Mouse (Mus musculus) lung, adult 18-20 months (tissue): ENCODE measurements at regions not wholly inside any gene's neighbourhood (a gene's known extent, or its start where the extent isn't known, plus 50 kb on each side); places are given as distances from the start of the nearest gene placed in this dataset.

Experiments used
- DNase-seq, 2 experiments: peaks; one replicate each; pipeline ENCODE4 v3.0.0; 2022; ENCODE audit warnings: mixed read lengths in 2 of 2

DNA sequence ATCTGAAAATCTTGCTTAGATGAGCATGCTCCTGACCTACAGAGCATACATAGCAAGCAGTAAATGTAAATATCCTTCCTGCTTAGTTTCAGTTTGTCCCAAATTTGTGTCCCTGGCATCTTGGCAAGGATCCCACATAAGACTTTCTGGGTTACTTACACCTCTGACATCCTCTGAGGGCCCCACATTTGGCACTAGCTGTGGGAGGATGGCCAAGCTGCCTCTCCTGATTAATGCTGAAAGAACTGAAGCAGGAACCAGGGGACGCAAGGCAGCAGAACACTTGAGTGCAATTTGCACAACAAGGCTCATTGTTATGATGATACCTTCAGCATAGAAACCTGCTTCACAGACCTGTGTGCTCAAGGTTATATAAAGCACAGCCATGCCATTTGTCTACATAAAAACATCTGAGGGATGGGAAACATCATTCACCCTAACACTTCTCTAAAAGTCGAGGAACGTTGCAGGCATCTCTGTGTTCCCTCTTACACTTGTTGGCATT, 441.7 kb downstream of the Adam3 start:
- DNase-seq, result no peak

DNA sequence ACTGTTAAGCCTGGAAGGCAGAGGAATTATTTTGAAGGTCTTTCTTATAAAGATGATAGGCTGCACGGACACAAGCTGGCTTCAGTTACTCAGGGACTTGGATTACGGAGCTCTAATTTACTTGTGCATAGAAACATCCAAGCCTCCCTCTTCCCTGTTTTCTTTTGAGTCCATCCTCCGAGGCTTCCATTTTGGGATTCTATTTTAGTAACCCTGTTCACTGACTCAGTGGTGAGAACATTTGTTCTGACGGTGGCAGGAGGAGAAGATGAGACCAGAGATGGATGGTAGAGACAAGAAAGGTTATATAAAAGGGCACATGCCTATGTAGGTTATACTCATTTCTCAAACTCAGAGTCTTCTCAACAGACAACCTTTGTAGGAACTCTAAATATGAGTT, 445.4 kb downstream of the Adam3 start:
- DNase-seq, result no peak

DNA sequence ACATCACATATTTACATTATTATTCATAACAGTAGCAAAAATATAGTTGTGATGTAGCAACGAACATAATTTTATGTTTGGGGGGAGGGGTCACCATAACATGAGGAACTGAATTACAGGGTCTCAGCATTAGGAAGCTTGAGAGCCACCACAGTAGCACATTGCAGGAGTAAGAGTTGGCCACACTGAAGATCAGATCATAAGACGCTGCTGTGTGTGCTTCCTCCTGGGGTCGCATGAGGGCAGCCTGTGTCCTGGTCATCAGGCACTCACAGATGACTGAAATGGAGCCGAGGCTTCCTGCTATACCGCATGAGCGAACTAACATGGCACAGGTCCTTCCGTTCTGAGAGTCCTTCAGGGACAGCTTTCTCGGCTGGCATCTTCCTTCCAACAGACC, 447.3 kb downstream of the Adam3 start:
- DNase-seq, result no peak

DNA sequence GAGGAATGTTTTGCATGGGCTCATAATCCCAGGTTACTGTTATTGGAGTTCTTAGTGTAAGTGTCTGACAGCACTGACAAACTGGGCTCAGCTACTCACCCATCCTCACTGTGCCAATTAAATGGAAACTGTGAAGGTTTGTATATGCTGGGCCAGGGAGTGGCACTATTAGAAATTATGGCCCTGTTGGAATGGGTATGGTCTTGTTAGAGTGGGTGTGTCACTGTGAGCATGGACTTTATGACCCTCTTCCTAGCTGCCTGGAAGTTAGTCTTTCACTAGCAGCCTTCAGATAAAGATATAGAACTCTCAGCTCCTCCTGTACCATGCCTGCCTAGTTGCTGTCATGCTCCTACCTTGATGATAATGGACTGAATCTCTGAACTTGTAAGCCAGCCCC, 464.3 kb downstream of the Adam3 start:
- no peak for DNase-seq

DNA sequence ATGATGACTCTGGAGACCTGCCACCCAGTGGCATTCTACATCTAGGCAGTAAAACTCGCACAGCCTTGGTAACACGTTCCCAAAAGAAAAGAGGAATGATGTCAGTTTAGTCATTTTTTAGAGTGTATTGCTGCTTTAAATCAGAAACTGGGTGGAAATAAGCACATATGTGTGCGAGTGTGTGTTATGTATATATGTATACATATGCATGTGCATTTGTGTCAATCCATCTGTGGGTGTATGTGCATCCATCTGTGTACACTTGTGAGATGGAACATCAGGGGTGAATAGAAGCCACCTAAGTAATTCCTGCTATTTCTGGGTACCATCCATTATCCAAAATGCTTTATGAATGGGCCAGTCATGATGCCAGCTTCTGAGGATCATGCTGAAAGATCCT, 467.0 kb downstream of the Adam3 start:
- DNase-seq, result no peak

DNA sequence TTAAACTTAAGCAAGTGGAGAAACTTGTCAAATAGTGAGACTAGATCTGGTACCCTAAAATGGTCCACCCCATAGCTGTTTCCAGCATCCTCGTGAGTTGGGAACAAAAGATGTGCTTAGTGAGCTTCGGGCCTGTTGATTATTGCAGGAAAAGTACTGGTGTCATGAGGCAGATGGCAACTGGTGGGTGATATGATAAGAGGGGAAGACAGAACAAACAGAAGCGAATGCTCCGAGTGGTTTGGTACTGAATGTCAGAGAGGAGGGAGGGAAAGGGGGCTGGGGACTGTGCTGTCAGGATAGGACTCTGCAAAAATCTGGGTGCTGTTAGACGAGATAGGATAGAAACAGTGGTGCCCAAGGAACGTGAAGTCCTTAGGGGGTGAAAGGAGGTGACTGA, 483.4 kb downstream of the Adam3 start:
- no peak for DNase-seq

DNA sequence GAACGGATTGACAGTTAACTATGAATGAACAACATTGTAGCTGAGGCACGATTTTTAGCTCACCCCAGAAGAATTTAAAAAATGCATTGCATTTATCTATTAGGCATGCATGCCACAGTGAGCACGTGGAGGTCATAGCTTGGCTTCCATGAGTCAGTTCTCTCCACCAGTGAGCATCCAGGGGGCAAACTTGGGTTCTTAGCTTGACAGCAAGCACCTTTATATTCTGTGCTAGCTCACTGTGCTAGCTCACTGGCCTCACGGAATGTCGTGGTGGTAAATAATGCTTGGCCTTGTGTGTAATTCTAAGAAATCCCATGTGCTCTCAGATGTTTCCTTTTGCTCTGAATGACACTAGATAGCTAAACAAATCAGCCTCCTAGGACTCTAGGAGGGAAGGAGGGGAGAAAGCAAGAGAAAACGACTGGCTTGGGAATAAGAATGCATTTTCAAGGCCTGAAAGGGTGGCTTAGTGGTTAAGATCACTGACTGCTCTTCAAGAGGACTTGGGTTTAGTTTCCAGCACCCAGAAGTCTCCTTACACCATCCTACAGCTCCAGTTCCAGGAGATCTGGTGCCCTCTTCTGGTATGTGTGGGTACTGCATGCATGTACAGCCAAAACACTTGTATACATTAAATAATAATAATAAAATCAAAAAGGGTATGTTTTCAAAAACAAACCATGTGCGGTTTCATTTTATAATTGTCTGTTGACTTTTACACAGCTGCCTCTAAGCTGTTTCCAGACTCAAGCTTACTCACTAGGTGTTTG, 485.3 kb downstream of the Adam3 start:
- no peak for DNase-seq

DNA sequence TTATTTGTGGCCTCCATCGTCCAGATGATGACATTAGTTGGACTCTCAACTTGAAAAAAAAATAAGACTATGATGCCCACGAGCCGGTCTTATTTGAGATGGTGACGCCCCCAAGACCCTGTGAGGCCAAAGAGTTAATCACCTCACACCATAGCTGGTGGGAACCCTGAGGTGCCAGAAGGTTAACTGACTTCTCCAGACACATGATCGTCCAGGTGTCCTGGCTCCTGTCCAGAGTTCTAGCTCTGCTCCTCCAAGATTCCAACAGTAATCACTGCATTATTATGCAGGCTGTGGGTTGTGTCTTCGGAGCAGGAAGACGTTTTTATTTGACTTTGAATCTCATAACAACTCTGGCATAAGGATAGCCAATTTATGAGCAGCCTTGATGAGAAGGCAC, 490.7 kb downstream of the Adam3 start:
- no peak for DNase-seq

DNA sequence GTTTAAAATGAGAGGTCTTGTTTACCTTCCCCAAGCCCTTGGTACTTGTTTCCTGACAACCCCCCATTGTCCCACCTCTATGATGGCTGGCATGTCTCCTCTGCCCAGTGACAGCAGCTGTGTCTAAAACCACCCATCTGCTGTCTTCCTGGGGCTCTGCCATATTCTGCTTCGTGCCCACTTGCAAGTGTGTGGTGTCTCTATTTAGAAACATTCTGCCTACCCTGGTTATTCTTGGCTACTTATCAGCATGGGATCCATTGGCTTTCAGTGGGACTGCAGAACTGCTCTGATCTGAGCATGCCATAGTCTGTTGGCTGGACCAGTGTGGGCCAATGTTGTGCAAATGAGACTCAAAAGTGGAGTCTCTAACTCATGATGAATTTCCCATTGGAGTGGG, 497.5 kb downstream of the Adam3 start:
- DNase-seq, result no peak

DNA sequence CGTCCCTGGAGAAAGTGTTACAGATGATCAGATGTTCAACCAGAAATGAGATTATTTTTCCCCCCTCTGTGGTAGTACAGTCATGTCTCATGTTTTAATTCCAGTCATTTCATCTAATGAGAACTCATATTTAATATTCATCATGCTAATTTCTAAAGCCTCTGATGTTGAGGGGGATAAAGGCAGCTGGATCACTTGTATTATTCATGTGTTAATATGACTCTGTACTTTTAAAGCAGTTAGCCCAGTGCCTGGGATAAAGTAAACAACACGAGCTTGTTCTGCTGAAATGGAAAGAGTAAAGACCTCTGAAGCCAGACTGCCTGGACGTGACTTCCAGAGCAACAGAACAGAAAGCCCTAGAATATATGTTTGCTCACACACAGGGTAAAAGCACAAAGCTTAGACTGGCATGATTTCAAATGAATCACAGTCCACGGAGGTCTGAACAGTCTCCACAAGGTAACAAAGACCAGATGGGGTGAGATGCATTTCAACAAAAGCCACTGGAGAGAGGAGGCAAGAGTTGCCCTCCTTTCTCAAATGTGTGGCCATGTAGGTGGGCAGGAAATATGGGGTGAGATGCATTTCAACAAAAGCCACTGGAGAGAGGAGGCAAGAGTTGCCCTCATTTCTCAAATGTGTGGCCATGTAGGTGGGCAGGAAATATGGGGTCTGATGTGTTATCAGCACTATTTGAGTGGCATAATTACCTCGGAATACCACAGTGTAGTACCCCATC, 498.1 kb downstream of the Adam3 start:
- no peak for DNase-seq

DNA sequence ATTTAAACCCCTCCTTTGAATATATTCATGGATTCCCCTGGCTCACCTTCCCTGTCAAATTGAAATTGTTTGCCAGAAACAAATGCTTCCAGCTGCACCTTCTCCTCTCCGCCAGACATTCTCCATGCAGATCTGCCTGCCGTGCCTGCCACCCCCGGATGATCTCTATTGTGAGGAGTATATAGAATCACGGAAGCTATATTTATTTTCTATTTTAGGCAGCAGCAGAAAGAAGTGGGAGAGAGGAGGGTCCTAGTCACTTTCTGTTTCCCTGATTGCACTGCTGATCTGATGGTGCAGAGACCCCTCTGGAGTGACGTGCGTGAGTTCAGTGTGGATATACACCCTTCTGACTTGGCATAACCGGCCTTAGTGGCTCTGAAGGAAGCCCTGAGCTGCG, 505.4 kb downstream of the Adam3 start:
- DNase-seq, result no peak

DNA sequence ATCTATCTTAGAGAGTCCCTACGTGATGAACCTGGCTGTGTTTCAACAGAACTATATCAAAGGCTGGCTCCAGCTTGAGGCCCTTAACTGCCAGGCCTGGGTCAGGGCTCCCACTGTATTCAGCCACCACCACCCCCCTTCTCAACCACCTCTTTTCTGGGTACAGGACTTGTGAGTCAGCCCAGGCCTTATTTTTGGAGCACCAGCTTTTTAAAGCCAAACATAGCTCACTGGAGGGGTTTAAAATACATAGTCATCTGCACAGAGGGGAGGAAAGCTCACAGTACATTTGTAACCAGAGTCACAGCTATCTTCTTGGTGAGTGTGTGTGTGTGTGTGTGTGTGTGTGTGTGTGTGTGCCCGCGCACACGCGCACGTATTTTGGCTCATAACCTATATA, 509.0 kb downstream of the Adam3 start:
- DNase-seq, result no peak

DNA sequence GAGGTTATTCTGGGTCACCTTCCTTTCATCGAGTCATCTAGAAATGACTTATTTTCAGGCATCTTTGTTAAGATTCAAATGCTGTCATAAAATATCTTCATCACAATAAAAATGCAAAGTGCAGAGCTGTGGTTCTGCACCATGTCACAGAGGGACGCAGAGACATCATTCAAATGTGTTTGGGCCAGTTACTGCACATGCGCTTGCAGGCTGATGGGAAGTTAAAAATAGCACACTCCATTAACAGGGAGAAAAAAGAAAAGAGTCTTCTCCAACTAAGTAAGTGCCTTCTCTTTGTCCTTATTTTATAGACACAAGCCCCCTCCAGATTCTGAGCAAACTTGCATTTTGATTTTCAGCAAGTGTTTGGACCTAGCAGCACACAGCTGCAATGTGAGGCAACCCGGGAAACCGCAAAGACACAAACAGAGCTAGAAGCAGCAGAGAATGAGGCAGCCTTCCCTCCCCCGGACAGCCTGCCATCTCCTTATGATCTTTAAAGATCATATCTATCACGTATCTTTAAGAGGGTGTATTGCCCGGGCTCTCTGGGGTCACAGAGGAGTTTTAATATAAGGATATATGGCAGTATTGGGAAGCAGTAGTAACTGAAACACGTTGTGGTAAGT, 510.0 kb downstream of the Adam3 start:
- no peak for DNase-seq

DNA sequence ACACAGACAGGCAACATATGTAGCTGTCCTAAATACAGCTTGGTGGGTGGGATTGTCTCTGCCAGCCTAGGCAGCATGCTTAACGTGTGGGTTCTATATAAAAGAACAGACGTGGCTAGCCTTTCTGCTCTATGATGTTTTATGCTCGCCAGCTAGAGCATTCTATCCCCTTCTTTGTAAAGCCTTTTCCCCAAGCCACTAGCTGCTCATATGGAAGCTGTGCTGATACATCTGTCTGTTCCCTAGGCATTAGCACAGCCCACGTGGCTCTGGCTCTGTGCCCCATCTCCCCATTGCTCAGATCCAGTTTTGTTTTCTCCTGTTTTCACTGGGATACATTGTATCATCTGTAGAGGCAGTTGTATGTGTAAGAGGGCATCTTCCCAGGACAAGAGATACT, 511.3 kb downstream of the Adam3 start:
- no peak for DNase-seq

DNA sequence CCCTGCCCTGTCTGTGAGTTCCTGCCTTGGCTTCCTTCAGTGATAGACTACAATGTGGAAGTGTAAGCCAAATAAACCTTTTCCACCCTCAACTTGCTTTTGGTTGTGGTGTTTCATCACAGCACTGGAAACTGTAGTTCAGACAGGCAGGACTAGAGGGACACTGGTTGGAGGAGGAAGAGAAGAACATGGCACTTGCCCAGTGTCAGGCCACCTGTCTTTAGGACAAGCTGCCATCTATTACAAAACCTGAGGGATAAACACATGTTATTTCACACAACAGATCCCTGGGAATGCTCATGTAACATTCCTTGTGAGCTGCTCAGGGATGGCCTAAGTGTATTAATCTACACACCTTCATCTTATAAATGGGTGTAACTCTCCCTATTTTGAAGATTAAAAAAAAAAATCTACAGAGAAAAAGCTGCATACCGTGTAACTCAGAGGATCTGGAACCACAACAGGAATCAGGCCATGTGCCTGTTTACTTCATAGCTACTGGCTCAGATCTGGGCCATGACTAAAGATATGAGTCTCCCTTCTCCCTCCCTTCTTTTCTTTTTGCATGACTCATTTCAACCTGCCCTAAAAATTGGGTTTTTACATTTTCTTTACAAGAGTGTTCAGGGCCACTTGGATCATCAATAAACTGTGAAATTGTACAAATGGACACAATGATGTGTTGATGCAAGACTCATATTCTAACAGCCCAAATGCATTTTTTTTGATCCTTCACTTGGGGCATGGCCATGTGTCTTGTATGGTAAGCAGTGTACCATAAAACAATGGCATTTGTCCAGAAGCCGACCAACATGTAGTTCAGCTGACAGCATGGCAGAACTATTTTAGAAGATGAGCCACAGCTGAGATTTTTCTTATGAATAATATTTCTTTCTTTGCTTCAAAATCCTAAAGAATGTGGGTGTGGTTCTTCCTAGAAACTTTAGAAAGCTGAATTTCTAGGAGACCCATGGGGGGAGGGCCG, 513.1 kb downstream of the Adam3 start:
- DNase-seq, result no peak

DNA sequence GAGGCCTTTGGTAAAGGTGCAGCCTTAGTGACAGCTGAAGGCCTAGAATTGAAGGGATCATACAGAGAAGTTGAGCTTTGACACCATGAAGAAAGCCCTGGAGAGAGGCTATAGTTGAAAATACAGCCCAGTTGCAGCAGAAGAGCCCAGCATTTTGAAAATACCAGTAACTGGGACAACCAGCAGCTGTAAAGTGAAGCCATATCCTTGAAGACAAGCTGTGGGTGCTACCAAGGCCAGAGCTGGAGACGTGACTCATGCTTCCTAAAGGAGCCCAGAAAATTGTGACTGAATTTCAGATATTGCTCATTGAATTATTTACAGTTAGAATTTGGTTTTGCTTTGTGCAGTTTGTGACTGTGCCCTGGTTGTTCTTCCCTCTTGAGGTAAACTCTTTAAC, 514.6 kb downstream of the Adam3 start:
- no peak for DNase-seq
